ENCODE assay signal across 7 mouse cellular contexts in genomic region chr5:73491837-73492720, GRCm38 (mm10). TPM values are rescaled to one million over a fixed set of nuclear protein-coding genes. Genes with fewer than 3 reads are reported as not detected.
DNase-seq lines count a peak whose midpoint lies in the region; ATAC-seq and TF ChIP-seq lines count a peak whose summit lies in the region.

No protein-coding gene starts in this region.

- under 1% methylated on average over 59 of the region's 59 CpGs for WGBS in embryonic facial prominence, embryonic 10.5 days
- WGBS in limb, embryonic 14.5 days, result under 1% methylated on average over 56 of the region's 59 CpGs
- WGBS in midbrain, postnatal 0 days, result under 1% methylated on average over 57 of the region's 59 CpGs

- no peak for TF ChIP-seq POLR2A in limb, embryonic 14.5 days (IDR thresholded peaks at IDR 0.05; ENCODE audit: borderline replicate concordance, extremely low read depth, insufficient read depth, insufficient read length)

- H3K9me3 ChIP-seq in embryonic facial prominence, embryonic 10.5 days, result no peaks in the 10 kb centered on the region
- H3K9me3 ChIP-seq in limb, embryonic 14.5 days (ENCODE audit: control insufficient read depth, low read length), result no peaks in the 10 kb centered on the region
- no peaks in the 10 kb centered on the region for H3K9me3 ChIP-seq in midbrain, postnatal 0 days (ENCODE audit: low read length)

- no peaks in the 10 kb centered on the region; the same call in 1 of the 2 replicates for H3K36me3 ChIP-seq in embryonic facial prominence, embryonic 10.5 days (replicated peaks)
- no peaks in the 10 kb centered on the region for H3K36me3 ChIP-seq in limb, embryonic 14.5 days (ENCODE audit: control insufficient read depth, insufficient read depth, low read length)
- H3K36me3 ChIP-seq in midbrain, postnatal 0 days (ENCODE audit: insufficient read depth, low read length), result no peaks in the 10 kb centered on the region

- H3K27me3 ChIP-seq in embryonic facial prominence, embryonic 10.5 days (replicated peaks; ENCODE audit: low read depth, poor library complexity, severe bottlenecking), result no peaks in the 10 kb centered on the region
- no peaks in the 10 kb centered on the region for H3K27me3 ChIP-seq in limb, embryonic 14.5 days (ENCODE audit: control insufficient read depth, insufficient read depth, low read length)
- no peaks in the 10 kb centered on the region for H3K27me3 ChIP-seq in midbrain, postnatal 0 days (ENCODE audit: insufficient read depth, low read length)

- H3K27ac ChIP-seq in embryonic facial prominence, embryonic 10.5 days (replicated peaks), result peak overlapping the region; percentile 92
- peak overlapping the region; percentile 91; the same call in 1 of the 2 replicates for H3K27ac ChIP-seq in limb, embryonic 14.5 days (replicated peaks; ENCODE audit: low read depth, low read length)
- peak overlapping the region; percentile 91 for H3K27ac ChIP-seq in midbrain, postnatal 0 days (ENCODE audit: low read depth, low read length)

- no peak for TF ChIP-seq CTCF in midbrain, postnatal 0 days (IDR thresholded peaks at IDR 0.05)

- peaks cover 17% of the 10 kb centered on the region for H3K4me1 ChIP-seq in embryonic facial prominence, embryonic 10.5 days
- H3K4me1 ChIP-seq in limb, embryonic 14.5 days (ENCODE audit: control insufficient read depth, insufficient read depth, low read length), result peaks cover 4% of the 10 kb centered on the region
- H3K4me1 ChIP-seq in midbrain, postnatal 0 days (ENCODE audit: insufficient read depth, low read length), result peaks cover 4% of the 10 kb centered on the region; the same call in 1 of the 2 replicates

- peak overlapping the region; percentile 86 for H3K4me3 ChIP-seq in embryonic facial prominence, embryonic 10.5 days
- H3K4me3 ChIP-seq in limb, embryonic 14.5 days (replicated peaks; ENCODE audit: low read length), result peak overlapping the region; percentile 81
- H3K4me3 ChIP-seq in midbrain, postnatal 0 days (ENCODE audit: low read depth, low read length), result peak overlapping the region; percentile 83

- peak overlapping the region; percentile 96 for H3K4me2 ChIP-seq in limb, embryonic 14.5 days (replicated peaks; ENCODE audit: low read depth, low read length, severe bottlenecking)
- peak overlapping the region; percentile 76 for H3K4me2 ChIP-seq in midbrain, postnatal 0 days (ENCODE audit: low read depth, low read length, poor library complexity, severe bottlenecking)

- peak; percentile 60 for ATAC-seq in limb, embryonic 14.5 days (ENCODE audit: low FRiP score, low read depth)
- peak; percentile 75 for ATAC-seq in midbrain, postnatal 0 days (ENCODE audit: low FRiP score)

- peak overlapping the region; percentile 67 for H3K9ac ChIP-seq in limb, embryonic 14.5 days (ENCODE audit: low read depth, low read length, severe bottlenecking)
- peak overlapping the region; percentile 77 for H3K9ac ChIP-seq in midbrain, postnatal 0 days (replicated peaks; ENCODE audit: low read length, poor library complexity, severe bottlenecking)

- DNase-seq in adrenal gland, postnatal 14 days, result peak; percentile 93
- peak; percentile 92 for DNase-seq in embryonic facial prominence, embryonic 10.5 days (ENCODE audit: low spot score)
- peak; percentile 88 for DNase-seq in heart, adult 8-10 months (ENCODE audit: low spot score)
- peak; percentile 94 for DNase-seq in kidney, adult 9 months
- DNase-seq in limb, embryonic 14.5 days (ENCODE audit: low spot score), result peak; percentile 94
- DNase-seq in midbrain, postnatal 0 days (ENCODE audit: low spot score), result peak; percentile 96
- peak; percentile 48 to 56 for DNase-seq in spleen, postnatal 14 days (ENCODE audit: low spot score in 2 of 2)

RNA-seq across cellular contexts. Expression of gene Dcun1d4, which starts 11.3 kb away (rescaled TPM):
- 33.7 and 35.4 TPM in 2 replicates for total RNA-seq in adrenal gland, postnatal 14 days (2021)
- polyA plus RNA-seq in embryonic facial prominence, embryonic 10.5 days (2016; fragmentation: Nextera tagmentation; extraction: Ambion mirVana), result 46.6 and 46.8 TPM in 2 replicates
- total RNA-seq in heart, adult 8-10 months (2022), result 10 to 100 TPM; 14.0 to 18.6 (median 17.7) TPM
- 19.4 and 19.9 TPM in 2 replicates for polyA plus RNA-seq in limb, embryonic 14.5 days (2012; rRNA removed)
- polyA plus RNA-seq in limb, embryonic 14.5 days (2014; fragmentation: Nextera tagmentation; extraction: Ambion mirVana), result 27.0 and 34.2 TPM in 2 replicates
- total RNA-seq in midbrain, postnatal 0 days (2014; rRNA removed), result 31.1 and 33.7 TPM in 2 replicates
- polyA plus RNA-seq in midbrain, postnatal 0 days (2015; fragmentation: Nextera tagmentation; extraction: Ambion mirVana), result 43.7 and 46.2 TPM in 2 replicates

Comparison
In these comparisons a context has a peak if more than half of its experiments do, and no peak if none do; other contexts are left out.
1. Peak in every context shown above with its lines: DNase-seq, ATAC-seq, H3K4me3 ChIP-seq and H3K27ac ChIP-seq.